Mouse (Mus musculus) heart, embryonic 14.5 days (tissue): ENCODE data around the gene Meiob. TPM values are rescaled to one million over a fixed set of nuclear protein-coding genes. Genes with fewer than 3 reads are reported as not detected.

Source experiments
- ATAC-seq: fragments of 200-750 bp; cut with Nextera tagmentation; 2 replicates; pipeline ENCODE4 v1.8.0; 2017; ENCODE audit warnings: low read depth, moderate TSS enrichment; ENCODE audit not compliant: insufficient number of reproducible peaks, insufficient read depth, low FRiP score
- H3K27ac ChIP-seq, 2 experiments: fragments of 200-500 bp in 1 of 2; fragments of 300-500 bp in 1 of 2; sonication (generic) in 1 of 2; replicated peaks in 1 of 2; 2 replicates each; pipeline ENCODE4 v1.5.1; 2012 to 2014; ENCODE audit warnings: low read depth in 2 of 2, low read length in 2 of 2, control low read depth in 1 of 2, mild to moderate bottlenecking in 1 of 2, mixed read lengths in 1 of 2; ENCODE audit not compliant: control insufficient read depth in 1 of 2, insufficient read depth in 1 of 2
- H3K27me3 ChIP-seq: fragments of 300-500 bp; sonication (generic); 2 replicates; pipeline ENCODE4 v1.6.1; 2014; ENCODE audit warnings: mild to moderate bottlenecking, low read length, control low read depth; ENCODE audit not compliant: control insufficient read depth, insufficient read depth
- H3K36me3 ChIP-seq: fragments of 300-500 bp; sonication (generic); 2 replicates; pipeline ENCODE4 v1.6.1; 2014; ENCODE audit warnings: mild to moderate bottlenecking, control low read depth, low read length, mixed read lengths; ENCODE audit not compliant: control insufficient read depth, insufficient read depth
- H3K4me1 ChIP-seq, 2 experiments: fragments of 200-500 bp in 1 of 2; fragments of 300-500 bp in 1 of 2; sonication (generic) in 1 of 2; 2 replicates each; pipeline ENCODE4 v1.6.1; 2012 to 2014; ENCODE audit warnings: low read length in 2 of 2, control low read depth in 1 of 2, mixed read lengths in 1 of 2; ENCODE audit not compliant: control insufficient read depth in 2 of 2, insufficient read depth in 2 of 2
- H3K4me2 ChIP-seq: fragments of 300-500 bp; sonication (generic); 2 replicates; pipeline ENCODE4 v1.6.1; 2014; ENCODE audit warnings: mild to moderate bottlenecking, low read length
- H3K4me3 ChIP-seq, 2 experiments: fragments of 200-500 bp in 1 of 2; fragments of 300-500 bp in 1 of 2; sonication (generic) in 1 of 2; 2 replicates each; pipeline ENCODE4 v1.5.1; 2012 to 2014; ENCODE audit warnings: low read length in 2 of 2, mild to moderate bottlenecking in 2 of 2, control low read depth in 1 of 2, low read depth in 1 of 2, moderate library complexity in 1 of 2; ENCODE audit not compliant: control insufficient read depth in 1 of 2, insufficient read depth in 1 of 2
- H3K9ac ChIP-seq: fragments of 300-500 bp; sonication (generic); 2 replicates; pipeline ENCODE4 v1.6.1; 2014; ENCODE audit warnings: mild to moderate bottlenecking, low read length
- H3K9me3 ChIP-seq: fragments of 300-500 bp; sonication (generic); 2 replicates; pipeline ENCODE4 v1.6.1; 2016; ENCODE audit warnings: low read length, control low read depth; ENCODE audit not compliant: control insufficient read depth
- WGBS: fragments of 180-500 bp; shearing (Covaris S2); extraction: QIAGEN DNeasy Blood & Tissue Kit; methylation state at CpG from one replicate; pipeline ENCODE4 v1.1.7; 2014; 5-methylcytosine and 5-hydroxymethylcytosine counted together
- polyA plus RNA-seq: library from polyadenylated mRNA; unstranded; fragments of >200 nt; fragmentation: Nextera tagmentation; extraction: Ambion mirVana; gene quantifications from 2 replicates; pipeline ENCODE4 v1.2.1, GENCODE M21; 2014

Meiob gene
- polyA plus RNA-seq, 1 experiment from 2014 or later: not detected

- H3K9me3 ChIP-seq: peaks cover 5% of the 10 kb centered on the region; the same call in 1 of the 2 replicates
- no peak overlapping the region for H3K4me3 ChIP-seq
- H3K27me3 ChIP-seq: no peaks in the 10 kb centered on the region
- no peak for ATAC-seq
- H3K36me3 ChIP-seq: no peaks in the 10 kb centered on the region
- no peak overlapping the region for H3K9ac ChIP-seq
- no peak overlapping the region for H3K4me2 ChIP-seq
- 74% methylated on average over 8 of the region's 8 CpGs for WGBS
- no peaks in the 10 kb centered on the region for H3K4me1 ChIP-seq
- no peak overlapping the region for H3K27ac ChIP-seq
These were observed 28.9 kb upstream of the Meiob start for GRCm38 (mm10) chr17:24775173-24775572.

- WGBS: 66% methylated on average over 2 of the region's 2 CpGs
- peaks cover 5% of the 10 kb centered on the region; the same call in 1 of the 2 replicates for H3K9me3 ChIP-seq
- H3K36me3 ChIP-seq: no peaks in the 10 kb centered on the region
- no peak for ATAC-seq
- no peaks in the 10 kb centered on the region for H3K27me3 ChIP-seq
- no peak overlapping the region for H3K27ac ChIP-seq
- no peak overlapping the region for H3K4me3 ChIP-seq
- no peak overlapping the region for H3K9ac ChIP-seq
- no peaks in the 10 kb centered on the region for H3K4me1 ChIP-seq
- H3K4me2 ChIP-seq: no peak overlapping the region
These were observed 27.0 kb upstream of the Meiob start for GRCm38 (mm10) chr17:24777073-24777472.

GRCm38 (mm10) chr17:24780821-24781220, 23.3 kb upstream of the Meiob start:
- Histone ChIP-seq H3K4me3 (no peak overlapping the region), H3K27me3 (no peaks in the 10 kb centered on the region), H3K4me1 (no peaks in the 10 kb centered on the region), H3K4me2 (no peak overlapping the region), H3K9ac (no peak overlapping the region), H3K27ac (no peak overlapping the region), H3K36me3 (no peaks in the 10 kb centered on the region), H3K9me3 (no peaks in the 10 kb centered on the region)
- ATAC-seq: no peak
- WGBS: 78% methylated on average over 2 of the region's 2 CpGs

- no peaks in the 10 kb centered on the region for H3K4me1 ChIP-seq
- H3K9ac ChIP-seq: no peak overlapping the region
- H3K9me3 ChIP-seq: no peaks in the 10 kb centered on the region
- H3K27me3 ChIP-seq: no peaks in the 10 kb centered on the region
- 58% methylated on average over 8 of the region's 8 CpGs for WGBS
- no peak overlapping the region for H3K4me3 ChIP-seq
- no peak overlapping the region for H3K27ac ChIP-seq
- H3K4me2 ChIP-seq: no peak overlapping the region
- no peaks in the 10 kb centered on the region for H3K36me3 ChIP-seq
- no peak for ATAC-seq
These were observed 11.9 kb upstream of the Meiob start for GRCm38 (mm10) chr17:24792190-24792589.

- no peaks in the 10 kb centered on the region for H3K27me3 ChIP-seq
- no peak overlapping the region for H3K4me3 ChIP-seq
- no peaks in the 10 kb centered on the region for H3K36me3 ChIP-seq
- no peak for ATAC-seq
- no peak overlapping the region for H3K4me2 ChIP-seq
- H3K9ac ChIP-seq: no peak overlapping the region
- WGBS: 72% methylated on average over 12 of the region's 12 CpGs
- no peaks in the 10 kb centered on the region for H3K4me1 ChIP-seq
- H3K27ac ChIP-seq: no peak overlapping the region
- no peaks in the 10 kb centered on the region for H3K9me3 ChIP-seq
These were observed 9.3 kb upstream of the Meiob start for GRCm38 (mm10) chr17:24794791-24795190.

GRCm38 (mm10) chr17:24796969-24797368, 7.1 kb upstream of the Meiob start:
- H3K4me3 ChIP-seq: no peak overlapping the region
- no peak overlapping the region for H3K9ac ChIP-seq
- H3K4me1 ChIP-seq: no peaks in the 10 kb centered on the region
- no peak overlapping the region for H3K4me2 ChIP-seq
- H3K9me3 ChIP-seq: no peaks in the 10 kb centered on the region
- 58% methylated on average over 3 of the region's 3 CpGs for WGBS
- ATAC-seq: no peak
- H3K36me3 ChIP-seq: no peaks in the 10 kb centered on the region
- H3K27me3 ChIP-seq: no peaks in the 10 kb centered on the region
- H3K27ac ChIP-seq: no peak overlapping the region

- Histone ChIP-seq H3K9ac (no peak overlapping the region), H3K4me3 (no peak overlapping the region), H3K36me3 (no peaks in the 10 kb centered on the region), H3K27me3 (no peaks in the 10 kb centered on the region), H3K4me1 (no peaks in the 10 kb centered on the region), H3K4me2 (no peak overlapping the region), H3K27ac (no peak overlapping the region), H3K9me3 (no peaks in the 10 kb centered on the region)
- ATAC-seq: no peak
- 52% methylated on average over 9 of the region's 9 CpGs for WGBS
These were observed 5.9 kb upstream of the Meiob start for GRCm38 (mm10) chr17:24798229-24798628.

GRCm38 (mm10) chr17:24799476-24799875, 4.6 kb upstream of the Meiob start:
- no peaks in the 10 kb centered on the region for H3K36me3 ChIP-seq
- no peak for ATAC-seq
- WGBS: 75% methylated on average over 4 of the region's 4 CpGs

More at GRCm38 (mm10) chr17:24799476-24799875, 4.6 kb upstream of the Meiob start:
- Histone ChIP-seq H3K27me3 (peaks cover 2% of the 10 kb centered on the region; the same call in 1 of the 2 replicates), H3K4me1 (0 out of 4 replicates have a peak, but pooled peaks cover 0 to under 1% of the 10 kb centered on the region in 2 experiments), H3K9me3 (no peaks in the 10 kb centered on the region), H3K27ac (no peak overlapping the region), H3K9ac (no peak overlapping the region), H3K4me3 (no peak overlapping the region), H3K4me2 (no peak overlapping the region)
